Mouse (Mus musculus) myocyte (in vitro differentiated cells): ENCODE data around the gene Angptl8. TPM values are rescaled to one million over a fixed set of nuclear protein-coding genes. Genes with fewer than 3 reads are reported as not detected.
"Not testable (repeated sequence)": the region's sequence is repeated elsewhere in the genome, so short reads cannot be mapped to it uniquely, and the experiment has no call there.

Experiments used
- H3K27me3 ChIP-seq: one replicate; pipeline ENCODE4 v1.6.1; 2011; ENCODE audit not compliant: control insufficient read depth, insufficient read depth, insufficient read length
- H3K36me3 ChIP-seq: one replicate; pipeline ENCODE4 v1.6.1; 2011; ENCODE audit not compliant: control insufficient read depth, insufficient read depth
- H3K4me2 ChIP-seq: one replicate; pipeline ENCODE4 v1.6.1; 2011; ENCODE audit warnings: low read depth, control low read depth
- H3K4me3 ChIP-seq: one replicate; pipeline ENCODE4 v1.5.1; 2011; ENCODE audit warnings: mild to moderate bottlenecking, control low read depth, moderate library complexity
- H3K79me2 ChIP-seq: one replicate; pipeline ENCODE4 v1.6.1; 2011; ENCODE audit not compliant: control insufficient read depth, insufficient read depth
- H3ac ChIP-seq: one replicate; pipeline ENCODE4 v1.6.1; 2011; ENCODE audit not compliant: control insufficient read depth, insufficient read length
- CEBPB ChIP-seq: IDR thresholded peaks from 2 replicates; pipeline ENCODE4 v1.6.1; 2011; ENCODE audit warnings: mild to moderate bottlenecking, moderate library complexity; ENCODE audit not compliant: poor library complexity, insufficient read depth, severe bottlenecking
- E2F4 ChIP-seq: IDR thresholded peaks from one replicate; pipeline ENCODE4 v1.6.1; 2011; ENCODE audit warnings: mild to moderate bottlenecking, control low read depth, moderate library complexity; ENCODE audit not compliant: insufficient read depth
- MAX ChIP-seq: IDR thresholded peaks from one replicate; pipeline ENCODE4 v1.6.1; 2011; ENCODE audit warnings: low read depth, mild to moderate bottlenecking, control low read depth
- MYOD1 ChIP-seq, 3 experiments: IDR thresholded peaks; one replicate each; pipeline ENCODE4 v1.6.1; 2011; ENCODE audit warnings: control low read depth in 2 of 3, low read depth in 2 of 3, mild to moderate bottlenecking in 2 of 3, moderate library complexity in 1 of 3; ENCODE audit not compliant: insufficient read length in 2 of 3, control insufficient read depth in 1 of 3
- MYOG ChIP-seq, 3 experiments: IDR thresholded peaks; one replicate each; pipeline ENCODE4 v1.6.1; 2011; ENCODE audit warnings: control low read depth in 2 of 3, low read depth in 2 of 3, mild to moderate bottlenecking in 2 of 3; ENCODE audit not compliant: insufficient read length in 2 of 3, control insufficient read depth in 1 of 3, insufficient read depth in 1 of 3
- POLR2A ChIP-seq: IDR thresholded peaks from one replicate; pipeline ENCODE4 v1.6.1; 2011; ENCODE audit warnings: low read depth, mild to moderate bottlenecking, control low read depth, moderate library complexity; ENCODE audit not compliant: insufficient read length
- POLR2AphosphoS2 ChIP-seq: IDR thresholded peaks from one replicate; pipeline ENCODE4 v1.6.1; 2011; ENCODE audit warnings: low read depth, control low read depth; ENCODE audit not compliant: insufficient read length
- REST ChIP-seq: IDR thresholded peaks from one replicate; pipeline ENCODE4 v1.6.1; 2011; ENCODE audit warnings: mild to moderate bottlenecking, control low read depth, moderate library complexity; ENCODE audit not compliant: insufficient read depth, insufficient read length
- SRF ChIP-seq: IDR thresholded peaks from one replicate; pipeline ENCODE4 v1.6.1; 2011; ENCODE audit warnings: low read depth; ENCODE audit not compliant: control insufficient read depth, insufficient read length
- TCF12 ChIP-seq: IDR thresholded peaks from one replicate; pipeline ENCODE4 v1.6.1; 2011; ENCODE audit warnings: mild to moderate bottlenecking, control low read depth; ENCODE audit not compliant: poor library complexity, insufficient read depth, severe bottlenecking
- TCF3 ChIP-seq: IDR thresholded peaks from one replicate; pipeline ENCODE4 v1.6.1; 2011; ENCODE audit warnings: low read depth, control low read depth; ENCODE audit not compliant: insufficient read length
- USF1 ChIP-seq: IDR thresholded peaks from one replicate; pipeline ENCODE4 v1.6.1; 2011; ENCODE audit warnings: low read depth, mild to moderate bottlenecking, control low read depth, moderate library complexity
- polyA plus RNA-seq: library from polyadenylated mRNA; unstranded; fragments of >200 nt; fragmentation: generic; extraction: Trizol; gene quantifications from one replicate; pipeline ENCODE4 v1.2.1, GENCODE M21; 2012; ENCODE audit warnings: missing spikeins

Angptl8 gene
- polyA plus RNA-seq = not detected

DNA sequence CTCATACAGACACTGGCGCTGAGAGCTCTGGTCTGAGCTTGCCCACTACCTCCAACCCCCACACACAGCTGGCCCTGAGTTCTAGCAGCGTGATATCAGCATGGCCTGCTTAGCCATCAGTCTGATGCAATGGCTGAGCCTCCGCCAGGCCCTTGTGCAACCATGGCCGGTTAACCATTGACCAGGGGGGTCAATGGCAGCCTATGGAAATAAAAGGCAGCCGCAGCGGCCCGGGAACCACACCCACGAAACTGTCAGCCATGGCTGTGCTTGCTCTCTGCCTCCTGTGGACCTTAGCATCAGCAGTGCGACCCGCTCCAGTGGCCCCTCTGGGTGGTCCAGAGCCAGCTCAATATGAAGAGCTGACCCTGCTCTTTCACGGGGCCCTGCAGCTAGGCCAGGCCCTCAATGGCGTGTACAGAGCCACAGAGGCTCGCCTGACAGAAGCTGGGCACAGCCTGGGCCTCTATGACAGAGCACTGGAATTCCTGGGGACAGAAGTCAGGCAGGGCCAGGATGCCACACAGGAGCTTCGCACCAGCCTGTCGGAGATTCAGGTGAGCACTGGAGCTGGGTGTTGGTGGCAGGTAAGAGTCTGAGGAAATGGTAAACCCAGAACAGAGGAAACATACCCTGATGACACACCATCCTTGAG is at the start of gene Angptl8:
Angptl8 (plus strand) TSS at position 253 of the 655 bp plus-strand sequence.
- no peak within 1 kb of the TSS for H3ac ChIP-seq
- H3K79me2 ChIP-seq = no peaks in the 10 kb centered on the region
- H3K27me3 ChIP-seq = no peaks in the 10 kb centered on the region
- H3K4me3 ChIP-seq = no peak within 1 kb of the TSS
- H3K4me2 ChIP-seq = no peak within 1 kb of the TSS
- TF ChIP-seq POLR2AphosphoS2 (no peak), POLR2A (no peak), TCF3 (no peak), MYOD1 (IDR thresholded peaks at IDR 0.05; ENCODE audit: control insufficient read depth in 1 of 3, insufficient read length in 2 of 3, low read depth in 2 of 3) (no peak), REST (no peak), CEBPB (no peak), SRF (no peak), TCF12 (no peak), MYOG (IDR thresholded peaks at IDR 0.05; ENCODE audit: control insufficient read depth in 1 of 3, insufficient read depth in 1 of 3, insufficient read length in 2 of 3, low read depth in 2 of 3) (no peak), E2F4 (no peak)
- H3K36me3 ChIP-seq = no peaks in the 10 kb centered on the region

DNA sequence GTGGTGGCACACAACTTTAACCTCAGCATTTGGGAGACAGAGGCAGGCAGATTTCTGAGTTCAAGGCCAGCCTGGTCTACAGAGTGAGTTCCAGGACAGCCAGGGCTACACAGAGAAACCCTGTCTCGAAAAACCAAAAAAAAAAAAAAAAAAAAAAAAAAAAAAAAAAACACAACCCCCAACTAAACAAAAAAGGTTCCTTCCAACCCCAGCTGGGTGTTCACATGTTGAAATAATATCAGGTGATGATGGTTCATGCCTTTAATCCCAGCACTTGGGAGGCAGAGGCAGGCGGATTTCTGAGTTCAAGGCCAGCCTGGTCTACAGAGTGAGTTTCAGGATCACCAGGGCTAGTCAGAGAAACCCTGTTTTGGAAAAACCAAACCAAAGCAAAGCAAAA is 49.0 kb upstream of the Angptl8 start:
- Histone ChIP-seq H3K36me3 (peaks cover 16% of the 10 kb centered on the region), H3K79me2 (peaks cover 80% of the 10 kb centered on the region)
- H3K4me2 ChIP-seq, H3K4me3 ChIP-seq, H3ac ChIP-seq, H3K27me3 ChIP-seq: not testable (repeated sequence)

DNA sequence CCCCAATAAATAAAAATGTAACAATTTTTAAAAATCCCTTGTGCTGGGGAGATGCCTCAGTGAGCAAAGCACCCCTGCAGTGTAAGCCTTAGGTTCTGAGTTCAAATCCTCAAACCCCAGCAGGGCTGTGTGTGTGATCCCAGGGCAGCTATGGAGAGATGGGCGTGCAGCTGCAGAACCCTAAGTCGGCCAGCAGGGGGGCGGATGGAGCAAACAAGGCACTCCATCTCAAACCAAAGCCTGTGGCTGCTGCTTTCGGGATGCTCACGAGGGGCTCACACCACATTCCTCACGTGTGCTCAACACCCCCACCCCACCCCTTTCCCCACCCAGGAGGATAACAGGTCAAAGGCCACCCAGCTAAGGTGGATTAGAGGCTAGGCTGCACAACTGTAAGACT is 48.4 kb upstream of the Angptl8 start:
- H3K79me2 ChIP-seq = peaks cover 84% of the 10 kb centered on the region
- H3ac ChIP-seq = no peak overlapping the region
- peaks cover 16% of the 10 kb centered on the region for H3K36me3 ChIP-seq
- peak overlapping the region; percentile 52 for H3K4me2 ChIP-seq
- TF ChIP-seq POLR2AphosphoS2 (no peak), E2F4 (no peak), MYOG (IDR thresholded peaks at IDR 0.05; ENCODE audit: control insufficient read depth in 1 of 3, insufficient read depth in 1 of 3, insufficient read length in 2 of 3, low read depth in 2 of 3) (no peak), MYOD1 (IDR thresholded peaks at IDR 0.05; ENCODE audit: control insufficient read depth in 1 of 3, insufficient read length in 2 of 3, low read depth in 2 of 3) (no peak), POLR2A (no peak), TCF3 (no peak), REST (no peak), TCF12 (no peak), CEBPB (no peak), SRF (no peak), USF1 (no peak), MAX (no peak)
- H3K27me3 ChIP-seq = no peaks in the 10 kb centered on the region
- H3K4me3 ChIP-seq = no peak overlapping the region

DNA sequence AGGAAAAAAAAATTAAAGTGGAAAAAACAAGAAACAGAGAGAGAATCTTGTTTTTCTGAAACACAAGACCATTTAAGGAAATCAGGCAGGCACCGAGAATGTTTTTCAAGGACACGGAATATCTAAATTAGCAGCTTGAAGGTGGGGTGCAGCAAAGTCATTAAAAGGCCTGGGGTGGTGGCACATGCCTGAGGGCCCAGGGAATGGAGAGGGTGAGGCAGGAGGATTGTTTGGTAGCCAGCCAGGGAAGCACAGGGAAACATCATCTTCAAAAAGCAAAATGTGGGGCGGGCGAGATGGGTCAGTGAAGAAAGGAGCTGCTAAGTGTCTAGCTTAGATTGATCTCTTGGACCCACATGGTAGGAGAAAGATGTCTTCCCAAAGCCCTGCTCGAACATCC is 47.7 kb upstream of the Angptl8 start:
- Histone ChIP-seq H3K36me3 (peaks cover 16% of the 10 kb centered on the region), H3K4me2 (peak overlapping the region; percentile 52), H3K79me2 (peaks cover 84% of the 10 kb centered on the region), H3K4me3 (no peak overlapping the region), H3ac (no peak overlapping the region), H3K27me3 (no peaks in the 10 kb centered on the region)
- no peak for TF ChIP-seq MYOD1 (IDR thresholded peaks at IDR 0.05; ENCODE audit: control insufficient read depth in 1 of 3, insufficient read length in 2 of 3, low read depth in 2 of 3)
- TF ChIP-seq USF1 = no peak
- no peak for TF ChIP-seq E2F4
- no peak for TF ChIP-seq POLR2AphosphoS2
- TF ChIP-seq CEBPB = no peak
- no peak for TF ChIP-seq TCF12
- TF ChIP-seq REST = no peak
- no peak for TF ChIP-seq POLR2A
- TF ChIP-seq MAX = no peak
- TF ChIP-seq MYOG (IDR thresholded peaks at IDR 0.05; ENCODE audit: control insufficient read depth in 1 of 3, insufficient read depth in 1 of 3, insufficient read length in 2 of 3, low read depth in 2 of 3) = no peak
- no peak for TF ChIP-seq SRF
- TF ChIP-seq TCF3 = no peak

DNA sequence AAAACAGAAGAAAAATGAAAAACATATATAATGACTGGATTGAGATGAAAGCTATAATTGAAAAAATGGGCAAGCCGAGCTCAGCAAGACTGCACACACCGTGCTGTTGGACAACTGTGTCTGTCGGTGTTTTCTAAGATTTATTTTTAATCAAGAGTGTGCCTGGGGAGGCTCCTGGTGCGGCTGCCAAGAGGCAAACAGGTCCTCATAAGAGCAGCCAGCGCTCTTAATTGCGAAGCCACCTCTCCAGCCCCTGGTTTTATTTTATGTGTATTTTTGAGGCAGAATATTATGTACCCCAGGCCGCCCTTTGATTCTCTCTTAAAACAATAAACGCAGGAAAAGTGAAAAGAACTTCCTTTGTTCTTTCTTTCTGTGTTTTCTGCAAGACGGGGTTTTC is 47.1 kb upstream of the Angptl8 start:
- Histone ChIP-seq H3ac (no peak overlapping the region), H3K36me3 (peaks cover 14% of the 10 kb centered on the region), H3K4me3 (no peak overlapping the region), H3K4me2 (no peak overlapping the region), H3K27me3 (no peaks in the 10 kb centered on the region), H3K79me2 (peaks cover 83% of the 10 kb centered on the region)
- TF ChIP-seq E2F4 (no peak), REST (no peak), TCF3 (no peak)
